Mouse (Mus musculus) midbrain, embryonic 16.5 days (tissue): Measurements from ENCODE around the gene Olfr262. TPM values are rescaled to one million over a fixed set of nuclear protein-coding genes. Genes with fewer than 3 reads are reported as not detected.
"Not testable (repeated sequence)": the region's sequence is repeated elsewhere in the genome, so short reads cannot be mapped to it uniquely, and the experiment has no call there.

Experiments used
- ATAC-seq: fragments of 200-750 bp; cut with Nextera tagmentation; 2 replicates; pipeline ENCODE4 v1.8.0; 2017; ENCODE audit warnings: moderate TSS enrichment
- H3K27ac ChIP-seq: fragments of 300-500 bp; sonication (generic); 2 replicates; pipeline ENCODE4 v1.5.1; 2014; ENCODE audit warnings: mild to moderate bottlenecking, low read length, mixed read lengths
- H3K27me3 ChIP-seq: fragments of 300-500 bp; sonication (generic); 2 replicates; pipeline ENCODE4 v1.6.1; 2014; ENCODE audit warnings: low read depth, low read length, mixed read lengths; ENCODE audit not compliant: control insufficient read depth, insufficient read depth
- H3K36me3 ChIP-seq: fragments of 300-500 bp; sonication (generic); 2 replicates; pipeline ENCODE4 v1.6.1; 2014; ENCODE audit warnings: mild to moderate bottlenecking, low read length, moderate library complexity, mixed read lengths; ENCODE audit not compliant: control insufficient read depth, insufficient read depth
- H3K4me1 ChIP-seq: fragments of 300-500 bp; sonication (generic); 2 replicates; pipeline ENCODE4 v1.6.1; 2014; ENCODE audit warnings: mild to moderate bottlenecking, low read length, mixed read lengths; ENCODE audit not compliant: control insufficient read depth, insufficient read depth
- H3K4me2 ChIP-seq: fragments of 300-500 bp; sonication (generic); 2 replicates; pipeline ENCODE4 v1.6.1; 2014; ENCODE audit warnings: mild to moderate bottlenecking, low read length, mixed read lengths
- H3K4me3 ChIP-seq: fragments of 300-500 bp; sonication (generic); 2 replicates; pipeline ENCODE4 v1.5.1; 2014; ENCODE audit warnings: low read depth, mild to moderate bottlenecking, low read length, moderate library complexity, mixed read lengths
- H3K9ac ChIP-seq: fragments of 300-500 bp; sonication (generic); 2 replicates; pipeline ENCODE4 v1.6.1; 2014; ENCODE audit warnings: low read depth, low read length, mixed read lengths
- H3K9me3 ChIP-seq: fragments of 300-500 bp; sonication (generic); replicated peaks from 2 replicates; pipeline ENCODE4 v1.6.1; 2014; ENCODE audit warnings: mild to moderate bottlenecking, low read length, mixed read lengths; ENCODE audit not compliant: control insufficient read depth, poor library complexity, severe bottlenecking
- WGBS: fragments of 180-500 bp; shearing (Covaris S2); extraction: QIAGEN DNeasy Blood & Tissue Kit; methylation state at CpG from one replicate; pipeline ENCODE4 v1.1.7; 2014; 5-methylcytosine and 5-hydroxymethylcytosine counted together
- polyA plus RNA-seq: library from polyadenylated mRNA; unstranded; fragments of >200 nt; fragmentation: Nextera tagmentation; extraction: Ambion mirVana; gene quantifications from 2 replicates; pipeline ENCODE4 v1.2.1, GENCODE M21; 2015

Olfr262 gene
- not detected in 2 replicates for polyA plus RNA-seq

DNA sequence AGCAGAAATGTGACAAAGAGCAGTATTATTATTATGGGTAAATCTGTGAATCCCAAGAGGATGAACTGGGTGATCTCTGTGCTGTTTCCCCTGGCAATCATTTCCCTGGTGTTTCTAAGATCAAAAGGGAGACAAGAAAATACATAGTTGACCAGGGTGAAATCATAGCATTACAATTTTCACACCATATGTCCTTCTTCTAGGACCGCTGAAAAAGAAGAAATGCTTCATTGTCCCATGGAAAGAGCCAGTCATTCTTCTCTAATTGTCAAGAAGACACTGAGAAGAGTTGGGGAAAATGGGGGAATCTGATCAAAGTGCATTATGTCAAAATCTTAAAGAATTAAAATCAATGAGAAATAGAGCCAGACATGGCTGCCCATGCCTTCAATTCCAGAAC is at the start of gene Olfr262:
TSS of gene Olfr262 (minus strand) at position 101 of the 400 bp plus-strand sequence.
- H3K36me3 ChIP-seq, result no peaks in the 10 kb centered on the region
- H3K27me3 ChIP-seq, result no peaks in the 10 kb centered on the region
- no peak within 1 kb of the TSS for H3K27ac ChIP-seq
- WGBS, result 96% methylated on average over 1 of the region's 1 CpGs
- no peaks in the 10 kb centered on the region for H3K4me1 ChIP-seq
- no peak within 1 kb of the TSS for H3K4me2 ChIP-seq
- no peak within 1 kb of the TSS for H3K9ac ChIP-seq
- no peak within 1 kb of the TSS for H3K4me3 ChIP-seq
- no peaks in the 10 kb centered on the region for H3K9me3 ChIP-seq
- no peak for ATAC-seq

DNA sequence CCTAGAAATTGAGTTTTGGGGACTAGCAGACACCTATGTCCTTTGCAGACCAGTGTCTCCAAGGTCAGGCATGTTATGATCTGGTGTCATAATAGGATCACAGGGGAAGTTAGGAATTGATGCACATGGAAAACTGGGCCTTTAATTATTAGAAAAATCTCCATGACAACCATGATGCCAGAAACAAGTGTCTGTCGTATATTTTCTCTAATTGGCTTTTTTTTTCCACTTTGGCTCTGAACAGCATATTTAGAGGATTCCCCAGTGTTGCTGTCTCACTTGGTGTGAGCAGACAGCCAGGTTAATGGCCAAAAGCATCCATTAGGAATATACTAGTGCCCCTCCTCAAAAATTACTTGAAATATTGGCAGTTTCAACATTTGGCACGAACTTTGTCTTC is 38.1 kb upstream of the Olfr262 start, which contains the start of gene Olfr1434:
TSS of gene Olfr1434 (plus strand) at position 301 of the 400 bp plus-strand sequence.
- H3K4me2 ChIP-seq, result no peak within 1 kb of the TSS
- H3K27me3 ChIP-seq, result no peaks in the 10 kb centered on the region
- no peak within 1 kb of the TSS for H3K4me3 ChIP-seq
- H3K4me1 ChIP-seq, result no peaks in the 10 kb centered on the region
- no peak within 1 kb of the TSS for H3K9ac ChIP-seq
- H3K36me3 ChIP-seq, result no peaks in the 10 kb centered on the region
- no peak within 1 kb of the TSS for H3K27ac ChIP-seq
- WGBS, result 80% methylated on average over 2 of the region's 2 CpGs
- no peaks in the 10 kb centered on the region for H3K9me3 ChIP-seq
- no peak for ATAC-seq

DNA sequence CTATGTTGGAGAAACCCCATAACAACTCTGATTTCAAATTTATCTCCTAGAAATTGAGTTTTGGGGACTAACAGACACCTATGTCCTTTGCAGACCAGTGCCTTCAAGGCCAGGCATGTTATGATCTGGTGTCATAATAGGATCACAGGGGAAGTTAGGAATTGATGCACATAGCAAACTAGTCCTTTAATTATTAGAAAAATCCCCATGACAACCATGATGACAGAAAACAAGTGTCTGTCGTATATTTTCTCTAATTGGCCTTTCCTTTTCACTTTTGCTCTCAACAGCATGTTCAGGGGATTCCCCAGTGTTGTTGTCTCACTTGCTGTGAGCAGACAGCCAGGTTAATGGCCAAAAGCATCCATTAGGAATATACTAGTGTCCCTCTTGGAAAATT is 19.3 kb upstream of the Olfr262 start, which contains the start of gene Olfr235:
TSS of gene Olfr235 (plus strand) at position 301 of the 400 bp plus-strand sequence.
- no peaks in the 10 kb centered on the region for H3K27me3 ChIP-seq

DNA sequence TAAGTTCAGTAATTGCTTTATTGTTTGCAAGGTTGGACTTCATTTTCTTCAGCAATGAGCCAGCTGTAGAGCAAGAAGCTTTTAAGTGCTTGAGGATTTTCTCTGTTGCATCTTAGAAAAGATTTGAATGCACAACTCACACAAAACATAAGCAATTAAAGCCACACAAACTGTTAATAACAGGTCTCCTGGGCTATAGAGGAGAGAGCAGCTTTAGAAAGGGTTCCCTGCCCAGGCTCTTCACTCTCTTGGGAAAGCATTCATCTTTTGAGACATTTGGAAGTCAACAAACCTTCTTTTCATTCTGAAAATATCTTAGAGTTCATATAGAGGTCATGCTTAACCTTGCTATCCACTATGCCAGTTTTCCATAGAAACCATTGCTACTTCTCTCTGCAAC is 9.0 kb downstream of the Olfr262 start, which contains the start of gene Olfr1432:
TSS of gene Olfr1432 (minus strand) at position 101 of the 400 bp plus-strand sequence.
- H3K9me3 ChIP-seq, H3K36me3 ChIP-seq, H3K27ac ChIP-seq, ATAC-seq, H3K4me2 ChIP-seq, H3K9ac ChIP-seq, H3K4me1 ChIP-seq, H3K4me3 ChIP-seq, H3K27me3 ChIP-seq: not testable (repeated sequence)

More for the DNA sequence above, 19.3 kb upstream of the Olfr262 start, which contains the start of gene Olfr235:
- H3K9me3 ChIP-seq, result no peaks in the 10 kb centered on the region
- H3K4me1 ChIP-seq, result no peaks in the 10 kb centered on the region
- H3K36me3 ChIP-seq, result no peaks in the 10 kb centered on the region
- no peak within 1 kb of the TSS for H3K9ac ChIP-seq
- H3K27ac ChIP-seq, result no peak within 1 kb of the TSS
- H3K4me2 ChIP-seq, result no peak within 1 kb of the TSS
- WGBS, result 67% methylated on average over 1 of the region's 1 CpGs
- ATAC-seq, result no peak
- H3K4me3 ChIP-seq, result no peak within 1 kb of the TSS

- WGBS, result 86% methylated on average over 1 of the region's 1 CpGs
- no peak for ATAC-seq
- Histone ChIP-seq H3K27ac (no peak within 1 kb of the TSS), H3K36me3 (no peaks in the 10 kb centered on the region), H3K27me3 (no peaks in the 10 kb centered on the region), H3K4me2 (no peak within 1 kb of the TSS), H3K4me1 (no peaks in the 10 kb centered on the region), H3K4me3 (no peak within 1 kb of the TSS), H3K9ac (no peak within 1 kb of the TSS), H3K9me3 (no peaks in the 10 kb centered on the region)
Measured at GRCm38 (mm10) chr19:12200334-12200733, 41.1 kb downstream of the Olfr262 start, which contains the start of gene Olfr1431. Gene Olfr1431, plus strand, starts transcription at chr19:12200634.

- H3K4me1 ChIP-seq, H3K9ac ChIP-seq, H3K27me3 ChIP-seq, H3K4me3 ChIP-seq, H3K4me2 ChIP-seq, H3K9me3 ChIP-seq, H3K27ac ChIP-seq, ATAC-seq, H3K36me3 ChIP-seq: not testable (repeated sequence)
- 82% methylated on average over 4 of the region's 4 CpGs for WGBS
Measured at GRCm38 (mm10) chr19:12199076-12199475, 42.4 kb downstream of the Olfr262 start.

Other genes starting within 250 kb of the Olfr262 start
- gene Olfr1423, start 200.3 kb downstream of the Olfr262 start, polyA plus RNA-seq, result not detected in 2 replicates
- not detected in 2 replicates for gene Olfr1424, start 179.0 kb downstream of the Olfr262 start, polyA plus RNA-seq
- not detected in 2 replicates for gene Olfr1425, start 163.9 kb downstream of the Olfr262 start, polyA plus RNA-seq
- not detected in 2 replicates for gene Olfr1426, start 149.6 kb downstream of the Olfr262 start, polyA plus RNA-seq
- not detected in 2 replicates for gene Olfr1427, start 138.3 kb downstream of the Olfr262 start, polyA plus RNA-seq
- not detected in 2 replicates for gene Olfr1428, start 125.8 kb downstream of the Olfr262 start, polyA plus RNA-seq
- not detected in 2 replicates for gene Olfr76, start 118.5 kb downstream of the Olfr262 start, polyA plus RNA-seq
- not detected in 2 replicates for gene Olfr1555-ps1, start 71.5 kb downstream of the Olfr262 start, polyA plus RNA-seq
- gene Olfr1431, start 41.0 kb downstream of the Olfr262 start, polyA plus RNA-seq, result 0.08 TPM in 1 of 2 replicates, not detected in the other
- gene Olfr1432, start 9.1 kb downstream of the Olfr262 start, polyA plus RNA-seq, result not detected in 2 replicates
- gene Olfr235, start 19.4 kb upstream of the Olfr262 start, polyA plus RNA-seq, result 0.09 TPM in 1 of 2 replicates, not detected in the other
- gene Olfr1434, start 38.2 kb upstream of the Olfr262 start, polyA plus RNA-seq, result not detected in 2 replicates
- not detected in 2 replicates for gene Olfr1436, start 57.5 kb upstream of the Olfr262 start, polyA plus RNA-seq
- not detected in 2 replicates for gene Olfr1437, start 83.4 kb upstream of the Olfr262 start, polyA plus RNA-seq
- not detected in 2 replicates for gene Olfr1438-ps1, start 94.3 kb upstream of the Olfr262 start, polyA plus RNA-seq
- not detected in 2 replicates for gene Olfr1440, start 145.6 kb upstream of the Olfr262 start, polyA plus RNA-seq
- gene Olfr1441, start 175.8 kb upstream of the Olfr262 start, polyA plus RNA-seq, result not detected in 2 replicates
- gene Pfpl, start 186.2 kb upstream of the Olfr262 start, polyA plus RNA-seq, result not detected in 2 replicates
- gene Mpeg1, start 219.1 kb upstream of the Olfr262 start, polyA plus RNA-seq, result 0.69 and 0.71 TPM in 2 replicates